Mouse (Mus musculus) liver, embryonic 18 days (tissue): ENCODE data around the gene Prpf38a. TPM values are rescaled to one million over a fixed set of nuclear protein-coding genes. Genes with fewer than 3 reads are reported as not detected.

Source experiments
- polyA plus RNA-seq: library from polyadenylated mRNA; depleted of rRNA; stranded (reverse); fragments of >200 nt; gene quantifications from 2 replicates; pipeline ENCODE4 v1.2.3, GENCODE M21; 2012; rRNA removed

Prpf38a gene
- polyA plus RNA-seq: 16.0 and 17.3 TPM in 2 replicates

DNA sequence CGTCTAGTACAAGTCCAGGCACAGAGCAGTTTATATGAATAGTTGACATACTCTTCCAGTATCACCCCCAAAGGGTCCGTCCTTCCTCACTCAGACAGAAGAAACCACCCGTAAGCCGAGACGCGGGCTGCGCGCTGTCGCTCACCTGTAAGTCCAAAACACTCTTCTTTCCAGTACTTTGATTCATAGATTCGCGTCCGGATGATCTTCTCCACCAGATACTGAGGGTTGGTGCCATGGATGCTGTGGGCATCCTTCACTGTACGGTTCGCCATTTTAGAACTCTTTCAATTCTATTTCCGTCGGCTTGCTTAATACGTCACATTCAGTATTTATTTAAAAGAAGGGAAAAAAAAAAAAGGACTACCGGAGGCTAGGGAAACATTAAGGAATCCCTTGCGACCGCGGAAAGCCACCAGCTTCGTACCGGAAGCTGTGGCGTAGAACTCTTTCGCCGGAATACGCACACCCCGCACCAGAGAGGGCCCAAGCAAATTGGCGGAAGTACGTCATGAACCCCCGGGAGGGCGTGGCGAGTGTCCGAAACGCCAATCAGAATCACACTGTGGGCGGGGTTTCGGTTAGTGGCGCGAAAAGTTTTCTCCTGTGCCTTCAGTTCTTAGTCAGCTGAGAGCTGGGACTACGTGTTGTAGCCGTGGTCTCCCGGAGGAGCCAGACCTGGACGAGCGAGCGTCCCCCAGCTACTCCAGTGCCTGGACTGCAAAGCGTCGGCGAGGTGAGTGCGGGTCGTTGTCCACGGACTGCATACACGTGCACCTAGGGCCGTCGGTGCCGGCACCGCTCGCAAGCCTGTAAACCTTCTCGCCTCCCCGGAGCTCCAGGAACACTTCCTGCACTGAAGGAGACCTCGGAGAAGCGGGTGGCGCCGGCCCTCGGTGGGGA lies at the start of gene Prpf38a, which contains the start of gene Orc1:
Prpf38a (minus strand) TSS at position 497 of the 903 bp plus-strand sequence.
Orc1 (plus strand) TSS at position 584 of the 903 bp plus-strand sequence.

DNA sequence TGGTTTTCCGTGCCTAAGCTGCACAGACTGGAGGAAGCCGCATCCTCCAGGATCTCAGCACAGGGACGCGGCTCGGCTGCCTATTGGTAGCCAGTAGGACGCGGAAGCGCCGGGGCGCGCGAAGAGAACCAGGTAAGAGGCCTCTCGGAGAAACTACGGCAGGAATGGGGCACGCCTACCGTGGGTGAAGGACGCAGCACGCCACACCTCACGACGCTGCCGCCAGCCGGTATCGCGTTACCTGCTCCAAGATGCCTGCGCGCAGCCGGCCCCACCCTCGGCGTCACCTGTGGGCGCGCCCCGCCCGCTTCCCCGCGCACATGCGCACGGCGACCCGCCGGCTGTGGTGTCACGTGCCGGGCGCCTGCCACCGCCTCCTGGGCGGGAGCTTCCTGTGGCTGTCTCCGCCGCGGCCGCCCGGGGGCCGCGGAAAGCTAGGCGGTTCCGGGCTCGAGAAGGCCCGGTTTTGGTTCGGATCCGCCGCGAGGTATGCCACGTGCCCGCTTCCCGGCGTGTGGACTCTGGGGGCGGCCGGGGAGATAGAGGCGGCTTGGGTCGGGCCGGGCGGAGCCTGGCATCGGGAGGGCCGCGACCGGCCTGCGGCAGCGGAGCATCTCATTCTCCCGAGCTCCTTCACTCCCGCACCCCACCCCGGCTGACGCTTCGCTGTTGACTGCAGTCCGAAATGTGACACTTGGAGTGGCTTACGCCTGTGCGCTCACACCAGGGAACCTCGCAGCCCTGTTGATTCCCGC lies 40.6 kb upstream of the Prpf38a start, which contains the start of gene Cc2d1b:
Cc2d1b (plus strand) TSS at position 354 of the 755 bp plus-strand sequence.

Other genes with a start within 250 kb of the Prpf38a start
- gene Shisal2a, start 196.0 kb downstream of the Prpf38a start, polyA plus RNA-seq: 1.3 and 3.0 TPM in 2 replicates
- 11.9 and 14.0 TPM in 2 replicates for gene Gpx7, start 172.4 kb downstream of the Prpf38a start, polyA plus RNA-seq
- gene Tut4, start 119.9 kb downstream of the Prpf38a start, polyA plus RNA-seq: 41.4 and 57.2 TPM in 2 replicates
- gene Orc1, start 87 bp upstream of the Prpf38a start, polyA plus RNA-seq: 4.5 and 5.5 TPM in 2 replicates
- gene Cc2d1b, start 40.6 kb upstream of the Prpf38a start, polyA plus RNA-seq: 8.7 and 9.0 TPM in 2 replicates
- gene 3110021N24Rik, start 140.3 kb upstream of the Prpf38a start, polyA plus RNA-seq: 0.02 and 0.03 TPM in 2 replicates
- gene Zfyve9, start 201.5 kb upstream of the Prpf38a start, polyA plus RNA-seq: 2.1 and 2.7 TPM in 2 replicates